ENCODE assay signal across 5 mouse cellular contexts in the genomic region with DNA sequence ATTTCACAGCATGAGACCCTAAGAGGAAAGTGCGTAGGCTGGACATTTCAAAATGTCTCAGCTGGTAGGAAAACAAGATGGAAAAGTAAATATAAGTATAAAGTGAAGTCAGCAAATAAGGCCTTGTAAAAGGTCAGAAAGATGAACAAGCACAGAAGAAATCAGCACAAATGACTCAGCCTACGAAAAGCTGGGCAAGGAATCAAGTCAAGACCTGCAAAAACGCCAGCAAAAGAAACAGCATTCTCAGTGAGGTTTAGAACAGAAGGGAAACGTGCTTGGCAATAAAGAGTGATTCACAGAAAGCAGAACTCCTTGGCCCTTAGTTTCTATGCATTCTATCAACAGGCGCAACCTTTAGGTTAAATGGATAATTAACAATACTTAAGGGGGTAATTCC.
"Had no signal": no experiment of that assay in that cellular context is flagged by ENCODE, and none has a peak within 500 bp of the region (broad histone marks: within the 10 kb centered on the region; RNA-seq: fewer than 3 reads in every experiment).

No protein-coding gene starts in this region.

- DNase-seq: kidney, postnatal 10 days; kidney, postnatal 4 days; retina, postnatal 1 day; right cerebral cortex, postnatal 14 days; thymus, postnatal 36 days had no signal
